Mouse (Mus musculus) large intestine, adult 2 months (tissue): Measurements from ENCODE around the gene Cep170b. TPM values are rescaled to one million over a fixed set of nuclear protein-coding genes. Genes with fewer than 3 reads are reported as not detected.

ENCODE experiments used
- DNase-seq: peaks from one replicate; pipeline ENCODE4 v3.0.0-alpha.2; 2012; ENCODE audit warnings: low read depth, low spot score
- WGBS: fragments of 180-500 bp; shearing (Covaris S2); methylation state at CpG from one replicate; pipeline ENCODE4 v1.1.7; 2018; 5-methylcytosine and 5-hydroxymethylcytosine counted together
- polyA plus RNA-seq: library from polyadenylated mRNA; depleted of rRNA; stranded (reverse); fragments of >200 nt; gene quantifications from 2 replicates; pipeline ENCODE4 v1.2.3, GENCODE M21; 2012; rRNA removed

Gene Cep170b
- polyA plus RNA-seq, 1 experiment, result 53.2 TPM

DNA sequence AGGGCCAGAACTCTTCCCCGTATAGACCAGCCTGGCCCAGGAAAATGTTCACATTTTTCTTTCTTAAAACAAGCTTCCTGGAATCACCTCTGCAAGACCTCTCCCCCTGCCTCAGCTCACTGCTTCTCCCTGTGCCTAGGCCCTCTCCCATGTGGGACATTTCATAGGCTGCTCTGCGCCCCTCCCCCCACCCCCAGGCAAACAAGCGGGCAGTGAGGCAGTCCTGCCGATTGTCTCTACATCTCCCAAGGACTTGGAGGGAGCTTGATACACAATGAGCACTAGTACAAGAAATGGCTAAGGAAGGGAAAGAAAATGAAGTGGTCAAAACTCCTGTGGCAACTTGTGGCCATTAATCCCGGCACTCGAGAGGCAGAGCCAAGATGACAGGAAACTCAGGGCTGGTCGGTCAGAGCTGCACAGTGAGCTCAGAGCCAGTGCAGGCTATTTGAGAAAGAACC is 74.1 kb downstream of the Cep170b start:
- WGBS, result 43% methylated on average over 7 of the region's 7 CpGs
- no peak for DNase-seq

DNA sequence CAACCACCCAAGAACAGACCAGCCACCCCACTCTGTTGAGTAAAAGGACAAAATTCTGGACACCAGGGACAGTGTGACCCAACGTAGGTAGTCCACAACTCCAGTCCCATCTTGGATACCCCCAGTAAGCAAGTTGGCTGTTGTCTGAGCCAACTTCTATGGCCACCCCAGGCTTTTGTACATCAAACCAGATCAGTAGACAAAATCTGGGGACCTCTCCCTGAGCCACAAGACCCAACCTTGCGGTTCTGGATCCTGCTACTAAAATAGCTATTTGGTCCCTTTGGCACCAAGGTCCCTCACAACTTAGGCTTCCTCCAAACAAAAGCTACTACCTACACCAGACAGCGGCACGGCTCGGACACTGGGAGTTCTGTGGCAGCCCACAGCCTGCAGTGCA is 74.7 kb downstream of the Cep170b start:
- WGBS, result 77% methylated on average over 5 of the region's 5 CpGs
- DNase-seq, result no peak

DNA sequence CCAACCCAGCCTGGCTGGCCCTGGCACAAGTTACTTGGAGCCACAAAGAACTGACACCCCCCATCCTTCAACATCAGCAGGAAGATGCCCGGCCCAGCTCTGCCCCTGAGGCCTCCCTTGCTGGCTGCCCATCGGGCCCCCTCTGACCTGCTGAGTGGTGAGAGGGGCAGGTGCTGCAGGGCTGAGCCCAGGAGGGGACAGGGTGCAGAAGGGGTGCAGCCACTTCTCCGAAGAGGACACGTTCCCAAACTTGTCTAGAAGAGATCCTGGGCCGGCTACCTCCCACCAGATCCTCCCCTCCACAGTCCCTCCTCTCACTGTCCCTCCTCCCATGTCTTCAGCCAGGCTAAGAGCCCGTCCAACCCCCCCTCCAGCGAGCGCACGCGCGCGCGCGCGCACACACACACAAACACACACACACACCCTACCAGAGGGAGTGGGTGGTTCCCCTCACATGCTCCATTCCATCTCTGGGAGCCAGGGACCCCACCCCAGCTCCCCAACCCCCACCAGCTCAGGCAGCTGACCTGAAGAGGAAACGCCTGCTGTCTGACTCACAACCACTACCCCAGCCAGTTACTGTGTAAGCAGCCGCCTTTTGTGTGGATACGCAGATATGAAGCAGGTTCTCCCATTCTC is 75.3 kb downstream of the Cep170b start:
- DNase-seq, result no peak
- WGBS, result 12% methylated on average over 18 of the region's 18 CpGs

Other genes with a start within 250 kb of the Cep170b start
- 2.1 and 3.2 TPM in 2 replicates for gene A530016L24Rik, start 231.0 kb upstream of the Cep170b start, polyA plus RNA-seq
- 1.7 and 2.1 TPM in 2 replicates for gene Tmem179, start 203.7 kb upstream of the Cep170b start, polyA plus RNA-seq
- 10.4 and 12.6 TPM in 2 replicates for gene Inf2, start 131.7 kb upstream of the Cep170b start, polyA plus RNA-seq
- 0.90 and 1.2 TPM in 2 replicates for gene Adssl1, start 100.4 kb upstream of the Cep170b start, polyA plus RNA-seq
- 29.9 and 30.4 TPM in 2 replicates for gene Siva1, start 75.8 kb upstream of the Cep170b start, polyA plus RNA-seq
- 110 and 119 TPM in 2 replicates for gene Akt1, start 45.6 kb upstream of the Cep170b start, polyA plus RNA-seq
- gene Zbtb42, start 41.6 kb upstream of the Cep170b start, polyA plus RNA-seq, result 14.0 and 19.9 TPM in 2 replicates
- 39.4 and 46.9 TPM in 2 replicates for gene Pld4, start 40.2 kb downstream of the Cep170b start, polyA plus RNA-seq
- 1.4 and 1.6 TPM in 2 replicates for gene Ahnak2, start 82.2 kb downstream of the Cep170b start, polyA plus RNA-seq
- 1.8 and 2.2 TPM in 2 replicates for gene Clba1, start 88.5 kb downstream of the Cep170b start, polyA plus RNA-seq
- 25.2 and 26.2 TPM in 2 replicates for gene Cdca4, start 109.0 kb downstream of the Cep170b start, polyA plus RNA-seq
- 6.2 and 8.6 TPM in 2 replicates for gene Gpr132, start 147.8 kb downstream of the Cep170b start, polyA plus RNA-seq
- gene Jag2, start 209.3 kb downstream of the Cep170b start, polyA plus RNA-seq, result 4.6 and 6.0 TPM in 2 replicates
- 55.7 and 58.3 TPM in 2 replicates for gene Nudt14, start 221.7 kb downstream of the Cep170b start, polyA plus RNA-seq